25 mouse cellular contexts compared by ENCODE assay signal in the genomic region with DNA sequence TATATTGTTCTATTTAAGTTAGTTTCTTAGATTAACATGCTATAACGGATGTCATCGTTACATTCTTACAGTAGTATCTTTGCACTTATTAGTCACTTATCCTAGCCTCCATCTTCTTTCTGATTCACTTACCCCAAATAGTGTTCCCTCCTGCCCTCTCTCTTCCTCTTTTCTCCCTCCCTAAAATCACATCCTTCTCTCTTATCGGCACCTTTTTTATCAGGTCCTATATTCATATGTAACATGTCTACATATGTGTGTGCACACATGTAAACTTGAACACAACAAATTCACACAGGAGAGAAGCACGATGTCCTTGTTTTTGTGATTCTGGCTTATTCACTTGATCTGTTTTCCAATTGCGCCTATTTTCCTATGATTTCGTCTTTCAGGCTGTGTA.
"Had no signal": no experiment of that assay in that cellular context is flagged by ENCODE, and none has a peak within 500 bp of the region (broad histone marks: within the 10 kb centered on the region; RNA-seq: fewer than 3 reads in every experiment).

No protein-coding gene starts in this region.

- H3K9me3 ChIP-seq: heart, embryonic 10.5 days; heart, embryonic 12.5 days; hindbrain, embryonic 10.5 days; hindbrain, embryonic 13.5 days; hindbrain, embryonic 15.5 days; kidney, embryonic 15.5 days; limb, embryonic 10.5 days; limb, embryonic 12.5 days; liver, embryonic 15.5 days had no signal

- H3K9ac ChIP-seq: heart, embryonic 12.5 days; hindbrain, embryonic 13.5 days; hindbrain, embryonic 15.5 days; kidney, embryonic 15.5 days; limb, embryonic 12.5 days; liver, embryonic 15.5 days had no signal

- H3K27me3 ChIP-seq: heart, embryonic 12.5 days; hindbrain, embryonic 13.5 days; hindbrain, embryonic 15.5 days; kidney, embryonic 15.5 days; limb, embryonic 12.5 days; liver, embryonic 15.5 days had no signal

- ATAC-seq: hindbrain, postnatal 0 days; intestine, embryonic 16.5 days had no signal

- H3K27ac ChIP-seq: gastrocnemius, adult 2 months; heart, embryonic 10.5 days; hindbrain, embryonic 10.5 days; hindbrain, embryonic 13.5 days; hindbrain, embryonic 15.5 days; hindbrain, postnatal 0 days; kidney, embryonic 15.5 days; kidney, postnatal 0 days; left cerebral cortex, adult 2 months; limb, embryonic 10.5 days; limb, embryonic 12.5 days had no signal

- H3K4me3 ChIP-seq: gastrocnemius, adult 2 months; heart, embryonic 10.5 days; heart, embryonic 12.5 days; hindbrain, embryonic 10.5 days; hindbrain, embryonic 13.5 days; hindbrain, embryonic 15.5 days; kidney, embryonic 15.5 days; left cerebral cortex, adult 2 months; limb, embryonic 10.5 days; limb, embryonic 12.5 days; liver, embryonic 15.5 days had no signal

- H3K4me2 ChIP-seq: heart, embryonic 12.5 days; hindbrain, embryonic 13.5 days; hindbrain, embryonic 15.5 days; kidney, embryonic 15.5 days; limb, embryonic 12.5 days; liver, embryonic 15.5 days had no signal

- DNase-seq: gastrocnemius, adult 2 months; gastrocnemius, postnatal 10 days; gastrocnemius, postnatal 25 days; heart, adult 18-20 months; heart, postnatal 10 days; heart, postnatal 4 days; kidney, adult 11 months; kidney, adult 2 months; kidney, adult 9 months; kidney, postnatal 14 days; kidney, postnatal 36 days; layer of hippocampus, adult 9-11 months had no signal
